Mouse (Mus musculus) thymus, postnatal 25 days (tissue): Measurements from ENCODE around the gene Dpp10.

Experiments
- DNase-seq: peaks from one replicate; pipeline ENCODE4 v3.0.0; 2022

Dpp10 gene

DNA sequence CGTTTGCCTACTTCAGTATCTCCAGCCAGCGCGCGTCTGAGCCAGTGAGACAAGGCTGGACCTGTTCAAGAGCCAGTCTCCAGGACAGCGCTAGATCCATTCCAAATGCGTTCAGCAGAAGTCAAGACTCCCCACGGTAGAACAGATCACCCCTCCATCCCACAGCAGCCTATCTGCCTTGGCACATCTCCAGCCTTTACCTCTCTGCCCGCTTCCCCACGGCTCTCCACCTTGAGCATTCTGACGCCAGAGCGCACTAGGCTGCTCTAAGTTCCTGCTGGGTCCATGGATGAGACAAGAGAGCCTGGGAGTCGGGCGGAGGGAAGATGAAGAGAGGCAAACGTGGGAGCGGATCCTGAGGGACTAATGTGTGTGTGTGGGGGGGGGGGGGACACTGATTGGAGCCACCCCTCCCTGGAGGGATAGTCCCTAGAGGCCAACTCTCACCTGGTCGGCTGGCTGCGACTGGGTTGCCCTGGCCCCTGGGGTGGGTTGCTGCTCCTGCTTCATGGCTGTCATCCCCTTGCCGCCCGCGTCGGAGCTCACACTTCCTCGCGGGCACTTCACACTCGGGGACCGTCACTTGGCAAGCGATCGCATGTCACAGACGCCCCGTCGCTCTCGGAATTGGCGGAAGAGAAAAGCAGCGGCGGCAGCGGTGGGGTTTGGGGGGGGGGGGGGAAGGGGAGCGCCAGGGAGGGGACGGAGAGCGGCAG is at the start of gene Dpp10:
Gene Dpp10 (minus strand): TSS at position 635 of the 716 bp plus-strand sequence.
- DNase-seq: no peak

DNA sequence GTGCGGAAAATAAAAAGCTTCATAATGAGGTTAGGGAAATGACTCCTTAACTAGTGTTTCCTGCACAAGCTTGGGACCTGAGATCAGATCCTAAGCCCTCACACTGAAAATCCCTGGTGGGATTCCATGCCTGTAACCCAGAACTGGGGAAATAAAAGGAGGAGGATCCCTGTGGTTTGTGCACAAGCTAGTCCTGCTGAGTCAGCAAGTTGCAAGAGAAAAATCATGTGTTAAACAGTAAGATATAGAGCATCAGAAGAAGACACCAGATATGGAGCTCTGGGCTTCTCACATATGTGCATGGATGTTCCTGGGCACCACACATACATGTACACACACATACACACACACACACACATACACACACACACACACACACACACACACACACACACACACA is 3.2 kb upstream of the Dpp10 start:
- DNase-seq: no peak

DNA sequence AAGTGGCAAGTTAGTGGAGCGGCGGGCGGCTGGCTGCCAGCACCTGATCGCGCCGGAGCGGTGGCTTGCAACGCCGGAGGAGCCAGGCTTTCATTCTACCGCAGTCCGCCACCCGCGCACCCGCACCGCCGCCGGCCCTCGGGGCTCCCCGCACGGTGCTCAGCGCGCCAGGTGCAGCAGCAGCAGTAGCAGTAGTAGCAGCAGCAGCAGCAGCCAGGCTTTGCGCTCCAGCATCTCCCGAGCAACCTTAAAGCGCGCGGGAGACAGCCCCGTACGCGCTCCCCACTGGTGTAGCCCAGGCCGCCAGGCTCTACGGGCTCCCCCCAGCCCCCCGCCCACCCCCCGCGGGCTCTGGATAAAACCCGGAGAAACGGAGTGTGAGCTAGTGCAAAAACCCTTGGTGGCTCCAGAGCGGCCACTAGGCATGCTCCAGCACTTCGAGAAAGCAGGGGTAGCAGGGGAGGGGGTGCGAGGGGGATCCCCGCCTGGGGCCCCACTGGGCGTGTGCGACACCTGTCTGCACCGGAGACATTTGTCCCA is 472 bp upstream of the Dpp10 start:
- no peak for DNase-seq

DNA sequence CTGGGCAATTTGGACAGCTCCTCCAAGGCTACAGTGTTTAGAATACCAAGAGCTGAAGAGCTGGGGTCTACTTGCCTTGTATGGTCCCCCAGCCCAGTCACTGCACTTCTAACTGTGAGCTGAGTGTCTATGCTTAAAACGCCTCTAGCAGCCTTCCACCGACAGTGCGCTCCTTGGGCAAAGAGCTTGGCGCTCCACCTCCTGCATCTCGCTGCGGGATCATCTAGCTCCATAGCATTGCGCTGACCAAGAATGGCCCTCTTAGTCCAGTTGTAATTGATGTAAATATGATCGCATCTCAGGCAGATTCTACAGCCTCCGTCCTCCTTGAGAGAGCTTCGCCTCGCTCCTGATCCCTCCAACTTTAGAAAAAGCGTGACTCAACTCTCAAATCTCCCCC is 1.2 kb downstream of the Dpp10 start:
- no peak for DNase-seq

DNA sequence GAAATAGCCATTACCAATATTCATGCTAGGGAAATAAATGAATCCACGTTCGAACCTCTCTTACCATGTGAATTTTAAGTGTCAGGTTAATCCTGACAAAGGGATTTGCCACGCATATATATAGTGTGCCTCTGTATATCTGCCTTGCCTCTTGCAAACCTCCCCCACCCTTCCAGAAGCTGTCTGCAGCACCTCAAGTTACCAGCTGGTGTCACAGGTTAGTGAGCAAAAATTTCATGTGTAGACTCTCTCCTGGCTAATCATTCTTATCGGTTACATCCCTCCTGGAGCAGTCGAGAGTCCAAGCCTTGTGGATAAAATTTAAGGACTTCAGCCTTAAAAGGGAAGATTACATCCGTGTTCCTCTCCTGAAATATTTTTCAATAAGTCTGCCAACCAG is 1.9 kb downstream of the Dpp10 start:
- no peak for DNase-seq

DNA sequence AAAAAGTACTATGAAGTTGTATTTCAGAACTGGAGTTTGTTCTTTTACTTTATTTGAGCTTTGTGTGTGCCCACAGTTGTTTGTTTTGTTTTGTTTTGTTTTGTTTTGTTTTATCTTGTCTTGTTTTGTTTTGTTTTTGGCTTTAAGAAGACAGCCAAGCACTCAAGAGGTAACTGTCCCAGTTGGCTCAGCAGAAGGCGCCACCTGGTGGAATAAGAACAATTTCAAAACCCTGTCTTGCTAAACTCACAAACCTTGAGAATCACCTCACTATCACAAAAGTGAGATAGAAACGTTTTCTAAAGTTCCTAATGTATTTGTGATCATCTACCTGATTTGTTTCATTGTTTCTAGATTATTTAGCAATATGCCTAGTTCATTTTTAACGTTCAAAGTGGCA is 3.8 kb downstream of the Dpp10 start:
- DNase-seq: no peak

DNA sequence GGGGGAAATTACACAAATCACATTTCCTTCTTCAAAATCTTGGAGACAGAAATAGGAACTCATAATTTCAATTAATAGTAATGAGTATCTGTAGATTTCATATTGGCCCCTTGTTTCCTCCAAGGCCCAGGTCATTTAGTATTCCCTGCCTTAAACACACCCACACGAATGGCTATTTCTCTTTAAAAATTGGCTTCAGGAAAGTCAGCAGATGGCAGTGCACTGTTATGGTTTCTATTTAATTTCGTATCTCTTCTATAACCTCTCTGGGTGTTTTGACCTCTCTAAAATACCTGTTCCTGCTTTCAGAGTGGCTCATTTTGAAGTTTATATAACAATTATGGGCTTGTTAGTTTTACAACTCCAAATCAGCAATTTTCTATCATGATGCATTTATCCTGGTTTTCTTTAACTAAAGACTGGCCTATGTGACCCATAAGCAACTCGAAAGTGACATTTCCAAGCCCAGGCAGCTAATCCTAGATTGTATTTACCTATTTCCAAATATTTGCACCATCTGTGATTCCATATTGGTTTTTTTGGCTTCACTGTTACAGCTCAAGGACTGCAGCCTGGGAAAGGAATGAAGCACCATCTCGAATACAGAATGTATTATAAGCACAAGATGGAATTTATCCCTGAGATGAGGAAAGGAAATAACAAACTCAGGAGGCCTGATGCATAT is 9.9 kb downstream of the Dpp10 start:
- no peak for DNase-seq

DNA sequence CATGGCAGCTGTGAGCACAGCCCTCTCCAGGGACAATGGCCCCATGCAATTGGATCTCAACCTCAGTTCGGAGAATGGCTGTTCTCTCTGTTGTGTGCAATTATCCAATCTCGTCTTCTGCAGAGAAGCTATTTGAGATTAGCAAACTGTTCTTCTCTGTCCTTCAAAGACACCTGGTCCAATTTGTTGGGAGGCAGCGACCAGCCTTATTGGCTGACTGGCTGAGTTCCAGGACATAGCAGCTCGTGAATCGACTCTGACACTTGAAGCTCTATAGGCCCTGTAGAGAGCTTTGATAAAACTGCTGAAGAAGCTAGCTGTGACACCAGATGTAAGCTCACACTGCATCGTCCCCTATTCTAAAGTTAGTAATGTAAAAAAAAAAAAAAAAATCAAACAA is 12.7 kb downstream of the Dpp10 start:
- no peak for DNase-seq

DNA sequence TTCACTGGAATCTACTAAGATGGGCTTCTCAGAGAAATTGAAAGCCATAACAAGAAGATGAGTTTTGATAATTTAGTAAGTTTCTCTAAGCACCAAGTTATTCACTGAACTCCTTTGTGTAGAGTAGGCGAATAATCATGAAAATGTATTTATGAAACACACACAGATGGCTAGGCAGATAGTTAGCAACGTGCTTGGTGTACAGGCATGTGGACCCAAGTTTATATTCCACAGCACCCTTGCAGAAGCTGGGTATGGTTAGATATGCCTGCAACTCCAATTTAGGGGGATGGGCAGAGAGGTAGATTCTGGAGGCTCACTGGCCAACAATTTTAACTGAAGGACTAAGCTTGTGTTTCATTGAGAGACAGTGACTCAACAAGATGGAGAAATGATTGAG is 13.4 kb downstream of the Dpp10 start:
- DNase-seq: no peak

DNA sequence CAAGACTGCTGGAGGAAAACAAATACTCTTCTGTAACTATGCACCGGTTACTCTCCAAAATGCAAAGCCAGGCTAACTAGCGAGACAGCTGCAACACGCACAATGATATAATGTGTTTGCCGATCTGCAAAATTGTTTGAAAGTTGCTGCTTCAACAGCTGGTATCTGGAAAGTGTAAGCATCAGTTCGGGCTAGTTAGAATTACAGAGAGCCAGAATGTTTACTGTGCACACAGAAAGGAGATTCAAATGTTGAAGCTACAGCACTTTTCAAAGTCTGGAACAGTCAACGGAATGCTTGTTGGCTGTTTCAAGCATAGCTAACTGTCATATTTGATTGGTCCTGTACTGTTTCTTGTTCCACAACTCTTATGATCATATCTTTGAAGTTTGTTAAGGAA is 42.6 kb downstream of the Dpp10 start:
- no peak for DNase-seq

DNA sequence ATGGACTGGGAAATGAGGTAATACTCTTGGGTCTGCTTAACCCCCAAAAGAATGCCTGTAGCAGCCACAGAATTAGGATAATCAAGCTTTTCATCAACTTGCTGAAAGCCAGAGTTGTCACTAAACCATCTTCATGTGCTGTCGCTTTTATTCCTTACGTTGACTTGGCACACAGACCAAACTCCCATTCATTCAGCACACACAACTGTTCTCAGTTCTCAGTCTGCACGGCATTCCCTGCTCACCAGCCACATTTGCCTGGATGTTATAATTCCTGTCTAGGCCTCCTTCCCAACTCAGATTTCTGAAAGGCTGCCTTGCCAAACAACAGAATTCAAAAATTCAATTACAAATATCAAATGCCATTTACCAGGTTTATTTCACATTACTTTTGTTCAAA is 49.6 kb downstream of the Dpp10 start:
- DNase-seq: no peak

DNA sequence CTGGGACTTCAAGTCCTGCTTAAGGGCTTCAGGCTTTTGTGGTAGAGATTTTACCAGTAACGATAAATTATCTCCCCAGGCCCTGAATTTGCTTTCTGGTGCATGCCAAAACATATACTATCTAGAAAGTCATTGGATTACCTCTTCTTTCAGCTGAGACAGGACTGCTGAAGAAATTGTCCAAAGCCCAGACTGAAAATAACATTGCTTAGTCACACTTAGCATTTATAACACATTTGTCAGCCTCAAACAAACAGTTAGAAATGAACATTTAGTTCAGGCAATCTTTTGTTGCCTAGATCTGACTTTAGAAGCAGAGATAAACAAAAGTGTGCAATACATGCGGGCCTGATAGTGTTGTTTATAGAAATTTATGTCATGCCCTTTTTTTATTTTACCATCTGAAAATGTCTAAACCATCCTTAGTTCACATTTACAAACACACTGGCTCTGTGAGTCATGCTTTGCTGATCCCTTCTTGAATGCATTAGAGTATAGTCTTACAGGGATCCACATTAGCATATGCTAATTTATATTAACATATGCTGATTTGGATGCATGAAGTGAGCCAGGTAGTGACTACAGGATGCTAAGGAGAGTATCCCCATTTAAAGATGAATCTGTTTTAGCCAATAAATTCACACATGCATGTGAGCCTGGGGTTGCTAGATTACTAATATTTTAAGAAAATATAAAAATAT is 59.9 kb downstream of the Dpp10 start:
- DNase-seq: no peak

DNA sequence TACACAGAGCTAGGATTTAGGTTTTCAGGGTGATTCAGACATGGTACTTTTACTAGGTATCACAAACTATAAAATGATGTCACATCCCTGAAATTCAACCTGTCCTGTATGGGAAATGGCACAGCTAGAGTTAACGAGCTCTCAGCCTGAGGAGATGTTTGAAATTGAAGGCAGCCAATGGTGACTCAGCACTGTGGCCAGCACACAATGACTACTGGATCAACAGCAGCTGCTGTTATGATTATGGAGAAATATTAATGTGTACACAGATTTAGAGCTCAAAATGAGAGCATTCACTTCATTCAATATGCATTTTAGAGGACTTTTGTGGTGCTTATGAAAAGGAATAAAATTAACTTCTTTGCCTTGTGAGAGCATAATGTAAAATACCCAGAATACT is 66.8 kb downstream of the Dpp10 start:
- DNase-seq: no peak

DNA sequence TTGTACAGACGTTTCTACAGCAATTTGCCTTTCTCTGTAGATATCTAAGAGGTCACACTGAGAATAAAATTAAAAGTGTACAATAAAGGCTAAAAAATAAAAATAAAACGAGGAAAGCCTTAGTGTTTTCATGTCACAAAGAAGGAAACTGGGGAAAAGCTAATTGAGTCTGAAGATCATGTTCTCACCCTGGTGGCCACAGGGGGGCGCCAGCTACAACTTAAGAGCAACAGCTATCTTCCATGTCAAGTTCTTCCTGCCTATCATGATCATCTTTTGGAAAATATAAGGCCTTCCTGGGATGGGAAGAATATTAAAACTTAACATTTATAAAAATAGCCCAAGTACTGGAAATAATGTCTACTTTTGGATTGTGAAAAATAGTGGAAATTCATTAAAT is 70.7 kb downstream of the Dpp10 start:
- DNase-seq: no peak

DNA sequence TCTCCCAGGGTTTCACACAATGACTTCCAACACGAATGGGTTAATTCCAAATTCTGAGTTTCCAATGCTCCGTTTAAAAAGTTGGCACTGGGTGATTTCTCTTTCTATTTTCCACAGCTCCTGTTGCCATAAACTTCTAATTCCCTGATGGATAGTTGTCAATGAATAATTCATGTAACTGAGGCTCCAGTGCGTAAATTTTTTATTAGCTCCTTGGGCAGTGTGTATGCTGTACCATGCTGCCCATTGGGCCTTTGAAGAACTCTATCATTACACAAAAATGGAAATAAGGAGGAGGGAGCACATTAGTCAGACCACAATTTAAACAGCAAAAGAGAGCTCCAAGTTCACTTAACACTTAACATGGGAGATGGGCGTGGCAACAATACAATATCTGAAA is 99.2 kb downstream of the Dpp10 start:
- DNase-seq: no peak

DNA sequence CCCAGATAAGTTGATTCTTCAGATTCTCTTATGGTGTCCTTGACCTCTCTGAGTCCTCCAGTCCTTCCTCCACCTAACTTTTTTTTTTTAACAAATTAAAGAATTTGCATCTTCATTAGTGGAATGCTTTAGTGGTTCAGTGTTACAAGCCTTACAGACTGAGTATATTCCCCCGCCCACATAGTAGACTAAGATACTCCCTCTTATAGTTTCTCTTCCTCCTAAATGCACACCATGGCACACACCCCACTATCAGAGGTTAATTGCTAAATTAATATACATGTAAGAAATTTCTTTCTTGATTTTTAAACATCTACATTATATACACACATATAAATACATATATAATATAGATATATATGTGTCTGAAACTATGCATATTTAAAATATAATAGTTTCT is 104.5 kb downstream of the Dpp10 start:
- no peak for DNase-seq

DNA sequence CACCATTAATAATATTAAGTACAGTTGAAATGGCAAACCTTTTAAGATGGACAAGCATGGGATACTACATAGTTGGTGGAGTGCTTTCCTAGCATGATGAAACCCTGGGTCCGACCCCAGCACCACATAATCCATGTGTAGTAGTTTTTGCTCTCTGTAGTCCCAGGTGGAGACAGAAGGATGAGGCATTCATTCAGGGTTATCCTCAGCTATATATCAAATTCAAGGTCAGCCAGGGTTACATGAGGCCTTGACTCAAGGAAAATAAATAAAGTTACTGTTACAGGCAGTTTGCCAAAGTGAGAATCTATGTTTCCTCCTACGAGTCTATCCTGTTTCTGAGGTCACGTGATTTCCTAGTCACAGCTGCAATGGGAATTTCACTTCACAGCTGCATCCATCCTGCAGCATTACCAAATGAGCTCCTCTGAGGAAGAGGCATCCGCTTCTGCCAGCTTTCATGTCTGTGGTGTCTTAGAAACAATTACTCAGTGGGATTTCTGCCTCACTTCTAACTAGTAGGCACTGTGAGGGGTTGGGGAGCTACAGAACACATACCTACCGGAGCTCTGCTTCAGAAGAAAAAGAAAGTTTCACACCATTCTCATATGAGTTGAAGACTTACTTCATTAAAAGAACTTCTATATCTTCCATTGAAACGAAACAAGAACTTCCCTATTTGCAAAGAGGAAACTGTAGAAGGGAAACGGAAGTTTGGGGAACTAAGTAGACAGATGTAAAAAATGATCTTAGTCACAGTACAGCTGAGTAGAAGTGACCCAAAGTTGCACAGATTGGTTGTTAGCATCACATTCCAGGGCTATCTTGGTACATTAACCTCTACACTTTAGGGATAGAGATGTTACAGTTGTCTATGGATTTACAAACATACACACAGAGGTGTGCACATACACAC is 111.3 kb downstream of the Dpp10 start:
- DNase-seq: no peak

DNA sequence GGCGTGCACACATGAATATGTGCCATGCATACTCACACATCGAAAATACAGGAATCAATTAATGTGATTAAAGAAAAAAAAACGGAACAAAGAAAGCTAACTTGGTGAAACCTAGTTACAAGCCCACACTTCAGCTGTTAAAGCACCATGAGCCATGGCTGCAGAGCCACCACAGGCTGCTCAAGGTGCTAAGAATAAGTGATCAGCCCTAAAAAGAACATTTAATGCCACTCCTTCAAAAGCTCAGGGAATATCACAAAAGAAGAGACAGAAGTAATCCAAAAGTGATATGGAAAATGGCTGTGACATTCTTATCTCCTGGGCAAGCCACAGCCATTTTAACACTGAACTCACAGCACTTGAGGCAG is 117.4 kb downstream of the Dpp10 start:
- no peak for DNase-seq

DNA sequence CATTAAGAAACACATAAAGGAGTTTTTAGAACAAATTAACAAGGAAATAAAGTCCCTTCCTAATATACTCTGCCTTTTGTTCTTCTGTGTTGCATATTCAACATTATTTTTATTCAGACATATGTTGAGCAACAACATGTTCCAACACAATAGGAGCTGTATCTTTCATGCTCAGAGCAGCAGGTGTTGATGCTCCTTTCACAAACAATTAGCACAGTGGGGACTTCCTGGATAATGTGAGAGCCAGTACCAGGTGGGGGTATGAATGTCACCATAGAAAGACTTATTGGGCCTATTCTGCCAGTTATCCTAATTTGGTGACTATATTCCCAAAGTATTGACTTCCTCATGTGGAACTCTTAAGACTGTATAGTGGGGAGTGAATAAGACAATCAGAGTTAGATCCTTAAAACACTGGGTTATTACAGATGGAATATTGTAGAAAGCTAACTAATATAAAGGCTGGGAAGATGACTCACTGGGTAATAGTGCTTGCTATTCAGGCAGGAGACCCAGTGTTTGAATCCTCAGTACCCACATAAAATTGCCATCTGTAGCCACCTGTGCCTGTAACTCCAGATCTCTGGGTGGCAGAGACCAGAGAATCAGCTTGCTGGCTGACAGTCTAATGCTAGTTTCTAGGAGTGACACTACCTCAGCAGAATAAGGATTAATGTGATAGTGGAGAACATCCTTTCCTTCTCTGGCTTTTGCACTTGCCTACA is 117.9 kb downstream of the Dpp10 start:
- no peak for DNase-seq

DNA sequence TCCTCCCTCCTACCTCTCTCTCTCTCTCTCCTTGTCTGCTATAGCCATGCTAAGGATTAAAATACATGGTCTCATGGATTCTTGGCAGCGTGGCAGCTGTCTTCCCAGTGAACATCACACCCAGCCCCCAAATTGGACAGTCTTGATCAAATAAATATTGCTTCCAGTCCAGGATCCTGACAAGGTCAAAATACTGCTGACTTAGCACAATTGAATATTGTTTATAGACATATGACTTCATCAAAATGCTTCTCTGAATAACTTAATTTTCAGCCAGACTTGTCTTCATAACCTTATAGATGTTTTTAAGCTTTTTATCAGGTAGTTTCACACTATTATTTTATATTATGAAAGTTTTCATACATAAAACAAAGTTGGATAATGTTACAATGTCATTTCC is 120.5 kb downstream of the Dpp10 start:
- no peak for DNase-seq

DNA sequence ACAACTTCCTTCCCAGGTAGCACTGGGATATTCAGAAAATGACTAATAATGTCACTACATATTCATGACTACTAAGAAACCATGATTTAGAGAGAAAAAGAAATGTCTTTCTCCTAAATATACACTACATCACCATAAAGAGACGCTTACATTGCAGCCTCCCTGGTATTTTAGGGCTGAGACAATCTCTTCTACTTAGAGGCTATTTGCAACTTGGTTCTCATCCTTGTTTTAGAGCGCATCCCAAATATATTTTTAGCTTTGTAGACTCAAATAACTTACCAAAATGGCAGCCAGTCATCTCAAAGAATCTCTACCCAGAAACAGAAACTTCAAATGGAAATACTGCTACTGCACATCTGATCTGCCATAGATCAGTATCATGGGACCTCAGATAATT is 121.5 kb downstream of the Dpp10 start:
- no peak for DNase-seq

DNA sequence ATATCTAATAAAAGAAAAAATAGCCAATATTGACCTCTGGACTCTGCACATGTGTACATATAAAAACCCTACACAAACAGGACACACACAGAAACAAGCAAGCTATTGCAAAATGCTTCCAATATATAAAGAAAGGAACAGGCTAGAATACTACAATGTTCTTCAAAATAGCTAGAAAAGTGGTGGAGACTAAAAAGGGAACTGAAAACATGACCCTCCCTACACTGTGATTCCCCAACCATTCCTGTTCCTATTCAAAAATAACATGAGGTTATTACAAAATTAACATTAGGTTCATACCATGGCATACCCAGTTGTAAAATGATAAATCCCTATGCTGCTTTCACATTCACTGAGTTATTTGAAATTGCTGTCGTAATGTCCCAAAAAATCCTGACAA is 125.8 kb downstream of the Dpp10 start:
- no peak for DNase-seq
